Mouse (Mus musculus): ENCODE measurements at regions not wholly inside any gene's neighbourhood (a gene's known extent, or its start where the extent isn't known, plus 50 kb on each side); places are given as distances from the start of the nearest gene placed in this dataset.
A peak's percentile ranks its signal among the peaks of the same experiment; 100 is the strongest.

- Histone ChIP-seq H3K27ac (no peak overlapping the region), H3K4me3 (no peak overlapping the region), H3K27me3 (ENCODE audit: control insufficient read depth, insufficient read depth, low read length) (no peaks in the 10 kb centered on the region), H3K36me3 (ENCODE audit: control insufficient read depth, insufficient read depth, low read length) (no peaks in the 10 kb centered on the region), H3K9ac (ENCODE audit: low read depth, low read length) (no peak overlapping the region), H3K4me1 (ENCODE audit: control insufficient read depth, insufficient read depth, low read length) (no peaks in the 10 kb centered on the region), H3K79me2 (replicated peaks; ENCODE audit: control insufficient read depth, insufficient read depth, low read length) (no peaks in the 10 kb centered on the region)
- WGBS, result 66% methylated on average over 4 of the region's 4 CpGs
- intact Hi-C loops (cut with DNase I), result no loop called here
- TF ChIP-seq EP300 (IDR thresholded peaks at IDR 0.05; ENCODE audit: insufficient read depth, low read depth, low read length) (no peak), POLR2A (IDR thresholded peaks at IDR 0.05; ENCODE audit: insufficient read depth, low read depth, low read length) (no peak), CTCF (IDR thresholded peaks at IDR 0.05) (no peak)
- no peak for DNase-seq
Observed at GRCm38 (mm10) chr8:103148013-103148412, 362.6 kb upstream of the Cdh11 start.

- no peaks in the 10 kb centered on the region for H3K27me3 ChIP-seq (ENCODE audit: control insufficient read depth, insufficient read depth, low read length)
- H3K79me2 ChIP-seq (replicated peaks; ENCODE audit: control insufficient read depth, insufficient read depth, low read length), result no peaks in the 10 kb centered on the region
- H3K4me1 ChIP-seq (ENCODE audit: control insufficient read depth, insufficient read depth, low read length), result no peaks in the 10 kb centered on the region
- intact Hi-C loops (cut with DNase I), result no loop called here
- H3K9ac ChIP-seq (ENCODE audit: low read depth, low read length), result no peak overlapping the region
- DNase-seq, result no peak
- H3K36me3 ChIP-seq (ENCODE audit: control insufficient read depth, insufficient read depth, low read length), result no peaks in the 10 kb centered on the region
- no peak overlapping the region for H3K4me3 ChIP-seq
- WGBS, result 69% methylated on average over 10 of the region's 10 CpGs
- H3K27ac ChIP-seq, result no peak overlapping the region
- TF ChIP-seq EP300 (IDR thresholded peaks at IDR 0.05; ENCODE audit: insufficient read depth, low read depth, low read length), result no peak
- TF ChIP-seq POLR2A (IDR thresholded peaks at IDR 0.05; ENCODE audit: insufficient read depth, low read depth, low read length), result no peak
- no peak for TF ChIP-seq CTCF (IDR thresholded peaks at IDR 0.05)
Observed at GRCm38 (mm10) chr8:103148447-103148846, 363.0 kb upstream of the Cdh11 start.

- intact Hi-C loops (cut with DNase I), result no loop called here
- Histone ChIP-seq H3K9ac (ENCODE audit: low read depth, low read length) (no peak overlapping the region), H3K27me3 (ENCODE audit: control insufficient read depth, insufficient read depth, low read length) (no peaks in the 10 kb centered on the region), H3K4me3 (no peak overlapping the region), H3K4me1 (ENCODE audit: control insufficient read depth, insufficient read depth, low read length) (no peaks in the 10 kb centered on the region), H3K79me2 (replicated peaks; ENCODE audit: control insufficient read depth, insufficient read depth, low read length) (no peaks in the 10 kb centered on the region), H3K36me3 (ENCODE audit: control insufficient read depth, insufficient read depth, low read length) (no peaks in the 10 kb centered on the region), H3K27ac (no peak overlapping the region)
- DNase-seq, result no peak
- TF ChIP-seq CTCF (IDR thresholded peaks at IDR 0.05), result no peak
- no peak for TF ChIP-seq EP300 (IDR thresholded peaks at IDR 0.05; ENCODE audit: insufficient read depth, low read depth, low read length)
- no peak for TF ChIP-seq POLR2A (IDR thresholded peaks at IDR 0.05; ENCODE audit: insufficient read depth, low read depth, low read length)
- 74% methylated on average over 7 of the region's 7 CpGs for WGBS
Observed at GRCm38 (mm10) chr8:103166623-103167316, 381.3 kb upstream of the Cdh11 start.

- TF ChIP-seq CTCF (IDR thresholded peaks at IDR 0.05), result no peak
- no peak for TF ChIP-seq EP300 (IDR thresholded peaks at IDR 0.05; ENCODE audit: insufficient read depth, low read depth, low read length)
- no peak for TF ChIP-seq POLR2A (IDR thresholded peaks at IDR 0.05; ENCODE audit: insufficient read depth, low read depth, low read length)
- DNase-seq, result no peak
- Histone ChIP-seq H3K36me3 (ENCODE audit: control insufficient read depth, insufficient read depth, low read length) (no peaks in the 10 kb centered on the region), H3K27ac (no peak overlapping the region), H3K79me2 (replicated peaks; ENCODE audit: control insufficient read depth, insufficient read depth, low read length) (no peaks in the 10 kb centered on the region), H3K27me3 (ENCODE audit: control insufficient read depth, insufficient read depth, low read length) (no peaks in the 10 kb centered on the region), H3K4me3 (no peak overlapping the region), H3K4me1 (ENCODE audit: control insufficient read depth, insufficient read depth, low read length) (no peaks in the 10 kb centered on the region), H3K9ac (ENCODE audit: low read depth, low read length) (no peak overlapping the region)
- intact Hi-C loops (cut with DNase I), result no loop called here
- 58% methylated on average over 3 of the region's 3 CpGs for WGBS
Observed at GRCm38 (mm10) chr8:103173313-103173712, 387.9 kb upstream of the Cdh11 start.

- no peak for DNase-seq
- TF ChIP-seq EP300 (IDR thresholded peaks at IDR 0.05; ENCODE audit: insufficient read depth, low read depth, low read length), result no peak
- no peak for TF ChIP-seq POLR2A (IDR thresholded peaks at IDR 0.05; ENCODE audit: insufficient read depth, low read depth, low read length)
- no peak for TF ChIP-seq CTCF (IDR thresholded peaks at IDR 0.05)
- Histone ChIP-seq H3K79me2 (replicated peaks; ENCODE audit: control insufficient read depth, insufficient read depth, low read length) (no peaks in the 10 kb centered on the region), H3K36me3 (ENCODE audit: control insufficient read depth, insufficient read depth, low read length) (no peaks in the 10 kb centered on the region), H3K4me3 (no peak overlapping the region), H3K27ac (no peak overlapping the region), H3K4me1 (ENCODE audit: control insufficient read depth, insufficient read depth, low read length) (no peaks in the 10 kb centered on the region), H3K27me3 (ENCODE audit: control insufficient read depth, insufficient read depth, low read length) (no peaks in the 10 kb centered on the region), H3K9ac (ENCODE audit: low read depth, low read length) (no peak overlapping the region)
- 70% methylated on average over 5 of the region's 5 CpGs for WGBS
- intact Hi-C loops (cut with DNase I), result no loop called here
Observed at GRCm38 (mm10) chr8:103173803-103174429, 388.5 kb upstream of the Cdh11 start.

- H3K36me3 ChIP-seq (ENCODE audit: control insufficient read depth, insufficient read depth, low read length), result no peaks in the 10 kb centered on the region
- no peaks in the 10 kb centered on the region for H3K27me3 ChIP-seq (ENCODE audit: control insufficient read depth, insufficient read depth, low read length)
- H3K9ac ChIP-seq (ENCODE audit: low read depth, low read length), result no peak overlapping the region
- H3K79me2 ChIP-seq (replicated peaks; ENCODE audit: control insufficient read depth, insufficient read depth, low read length), result no peaks in the 10 kb centered on the region
- no peaks in the 10 kb centered on the region for H3K4me1 ChIP-seq (ENCODE audit: control insufficient read depth, insufficient read depth, low read length)
- TF ChIP-seq EP300 (IDR thresholded peaks at IDR 0.05; ENCODE audit: insufficient read depth, low read depth, low read length) (no peak), POLR2A (IDR thresholded peaks at IDR 0.05; ENCODE audit: insufficient read depth, low read depth, low read length) (no peak), CTCF (IDR thresholded peaks at IDR 0.05) (no peak)
- H3K27ac ChIP-seq, result no peak overlapping the region
- peak in 1 of 2 experiments; percentile 6 for DNase-seq
- intact Hi-C loops (cut with DNase I), result no loop called here
- H3K4me3 ChIP-seq, result no peak overlapping the region
Observed at GRCm38 (mm10) chr8:103180661-103181060, 395.2 kb upstream of the Cdh11 start.

Measured in heart, adult 2 months (tissue).